Mouse (Mus musculus) erythroid progenitor cell, adult 5-6 weeks (primary cell): Measurements from ENCODE around the gene Igsf21. TPM values are rescaled to one million over a fixed set of nuclear protein-coding genes. Genes with fewer than 3 reads are reported as not detected.

Experiments
- ATAC-seq: replicated peaks from 2 replicates; pipeline ENCODE4 v1.8.0; 2016; ENCODE audit warnings: moderate number of reproducible peaks, mild to moderate bottlenecking, moderate TSS enrichment, inconsistent platforms; ENCODE audit not compliant: poor library complexity, low FRiP score, severe bottlenecking
- total RNA-seq, 2 experiments: library from RNA; stranded (forward) in 1 of 2; stranded (reverse) in 1 of 2; fragments of 150-400 nt in 1 of 2; fragments of 186-747, 209-891 nt in 1 of 2; gene quantifications; 2 replicates each; pipeline versions ENCODE4 v1.2.3 to v1.2.4; 2015 to 2017; ENCODE audit warnings: low replicate concordance in 2 of 2

Igsf21 gene
- not detected in 2 replicates for total RNA-seq (2015; ENCODE audit: low replicate concordance)
- total RNA-seq (2017; ENCODE audit: low replicate concordance), result not detected in 2 replicates

DNA sequence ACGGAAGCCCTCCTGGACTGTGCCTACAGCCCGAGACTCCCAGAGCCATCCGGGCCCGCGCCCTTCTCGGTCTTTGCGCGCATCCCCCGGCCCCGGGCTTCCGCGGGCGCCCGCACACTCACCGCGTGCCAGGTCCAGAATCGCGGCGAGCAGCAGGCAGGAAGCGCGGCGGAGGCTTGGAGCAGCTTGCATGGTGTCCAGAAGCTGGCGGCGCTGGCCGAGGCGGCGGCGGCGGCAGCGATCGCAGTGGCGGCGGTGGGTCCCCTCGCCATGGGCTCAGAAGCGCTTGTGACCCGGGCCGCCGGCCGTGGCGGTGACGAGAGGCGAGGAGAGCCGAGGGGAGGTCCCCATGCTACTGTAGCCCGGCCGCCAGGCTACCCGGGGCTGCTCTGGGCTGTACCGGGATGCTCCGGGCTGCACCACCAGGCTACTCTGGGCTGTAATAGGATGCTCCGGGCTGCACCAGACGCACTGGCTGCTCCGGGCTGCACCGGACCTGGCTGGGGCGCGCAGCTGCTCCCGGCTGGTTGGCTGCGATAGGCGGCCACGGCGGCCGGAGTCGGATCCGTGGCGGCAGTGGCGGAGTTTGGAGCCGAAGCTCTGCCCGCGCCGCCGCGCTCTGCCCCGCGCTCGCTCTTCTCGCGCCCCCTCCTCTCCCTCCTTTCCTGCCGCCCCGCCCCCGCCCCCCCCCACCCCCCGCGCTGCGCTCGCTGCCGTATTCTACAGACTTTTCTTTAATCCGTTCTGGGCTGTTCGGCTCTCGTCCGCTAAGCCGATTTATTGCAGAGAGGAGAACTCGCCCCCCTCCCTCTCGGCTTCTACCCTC is at the start of gene Igsf21:
Igsf21 (minus strand) TSS at position 605 of the 826 bp plus-strand sequence.
- ATAC-seq, result no peak

DNA sequence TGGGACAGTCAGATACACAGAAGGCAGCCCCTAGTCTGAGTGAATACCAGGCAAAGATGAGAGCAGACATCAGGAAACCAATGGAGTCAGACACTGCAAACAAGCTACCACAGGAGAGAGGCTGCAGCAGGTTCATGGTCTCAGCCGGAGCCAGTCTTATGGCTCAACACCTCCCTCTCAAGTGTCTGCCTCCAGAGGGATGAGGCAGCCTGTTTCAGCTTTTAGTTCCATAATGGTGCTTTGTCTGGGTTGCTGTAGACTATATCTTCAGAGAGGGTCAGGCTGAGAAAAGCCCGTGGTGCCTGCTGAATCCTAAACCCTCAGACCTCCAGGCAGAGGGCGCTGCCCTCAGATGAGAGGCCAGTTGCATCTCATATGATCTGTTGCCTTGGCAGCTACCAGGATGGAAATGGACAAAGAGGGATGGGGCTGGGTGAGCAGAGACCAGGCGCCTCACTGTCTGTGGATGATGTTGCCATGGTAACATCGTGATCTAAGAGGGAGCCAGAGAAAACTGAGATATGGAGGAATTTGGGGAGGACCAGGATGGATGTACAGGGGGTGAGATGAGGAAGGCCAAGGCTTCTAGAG is 39.2 kb upstream of the Igsf21 start:
- ATAC-seq, result no peak

DNA sequence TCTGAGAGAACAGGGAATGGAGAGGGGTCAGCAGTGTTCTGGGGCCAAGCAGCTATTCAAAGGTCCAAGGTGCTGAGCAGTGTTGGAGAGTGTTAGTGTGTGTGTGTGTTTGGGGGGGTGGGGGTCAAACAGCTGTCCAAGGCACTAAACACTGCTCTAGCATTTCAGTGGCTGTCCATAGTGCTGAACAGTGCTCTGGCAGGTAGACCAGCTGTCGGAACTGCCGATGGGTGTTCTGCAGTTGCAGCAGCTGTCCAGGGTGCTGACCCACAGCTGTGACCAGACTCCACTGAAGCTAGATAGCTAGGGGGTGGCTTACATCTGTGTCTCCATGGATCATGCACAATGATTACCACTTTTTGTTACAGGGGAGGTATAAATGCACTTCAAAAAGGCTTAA is 36.8 kb upstream of the Igsf21 start:
- no peak for ATAC-seq

DNA sequence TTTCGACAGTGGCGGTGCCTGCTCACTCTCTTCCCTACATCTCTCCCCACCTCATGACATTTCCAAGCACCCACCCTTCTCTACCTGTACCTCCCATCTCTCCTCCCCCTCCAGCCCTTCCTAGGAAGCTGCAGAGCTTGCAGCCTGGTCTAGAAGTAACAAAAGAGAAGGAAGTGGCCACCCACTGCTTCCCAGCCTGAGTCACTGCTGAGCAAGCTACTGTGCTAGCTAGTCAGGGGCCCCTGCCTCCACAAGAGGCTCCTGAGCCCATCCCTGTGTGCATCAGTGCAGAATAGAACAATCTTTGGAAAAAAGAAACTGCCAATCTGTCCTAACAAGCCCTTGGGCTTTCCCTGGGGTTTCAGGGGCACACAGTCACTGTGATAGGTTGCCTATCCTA is 31.7 kb upstream of the Igsf21 start:
- no peak for ATAC-seq

DNA sequence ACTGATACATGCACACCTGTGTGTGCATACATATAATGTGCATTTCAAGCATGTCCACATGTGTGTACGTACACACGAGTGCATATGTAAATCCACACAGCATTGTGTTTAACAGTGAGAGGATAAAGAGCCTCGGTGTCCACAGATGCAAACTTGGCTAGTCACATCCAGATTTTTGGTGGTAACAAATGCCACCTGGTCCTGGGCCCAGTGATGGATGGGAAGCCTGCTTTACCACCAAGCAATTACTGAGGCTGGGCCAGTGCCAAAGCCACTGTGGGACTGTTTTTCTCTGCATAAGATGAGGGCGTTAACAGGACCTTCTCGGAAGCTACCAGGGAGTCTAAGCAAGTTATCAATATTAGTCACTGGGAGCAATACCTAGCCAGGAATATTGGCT is 25.3 kb upstream of the Igsf21 start:
- no peak for ATAC-seq

DNA sequence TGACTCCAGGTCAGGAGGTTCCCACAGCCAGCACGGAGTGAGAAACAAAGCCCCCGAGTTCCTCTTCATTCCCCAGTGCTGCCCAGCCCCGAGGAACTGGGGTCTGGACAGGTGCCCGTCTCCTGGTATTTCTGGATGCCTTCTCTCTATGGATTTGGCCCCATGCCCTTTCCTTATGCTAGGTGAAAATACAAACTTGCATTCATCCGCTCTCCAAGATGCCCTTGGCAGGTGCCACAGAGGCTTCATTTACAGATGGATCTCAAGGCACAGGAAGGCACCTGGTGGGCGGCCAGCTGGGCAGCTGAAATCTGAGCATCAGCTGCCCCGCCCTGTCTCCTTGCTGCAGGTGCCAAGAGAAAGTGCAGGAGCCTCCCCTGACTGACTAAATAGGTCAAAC is 23.9 kb upstream of the Igsf21 start:
- no peak for ATAC-seq

DNA sequence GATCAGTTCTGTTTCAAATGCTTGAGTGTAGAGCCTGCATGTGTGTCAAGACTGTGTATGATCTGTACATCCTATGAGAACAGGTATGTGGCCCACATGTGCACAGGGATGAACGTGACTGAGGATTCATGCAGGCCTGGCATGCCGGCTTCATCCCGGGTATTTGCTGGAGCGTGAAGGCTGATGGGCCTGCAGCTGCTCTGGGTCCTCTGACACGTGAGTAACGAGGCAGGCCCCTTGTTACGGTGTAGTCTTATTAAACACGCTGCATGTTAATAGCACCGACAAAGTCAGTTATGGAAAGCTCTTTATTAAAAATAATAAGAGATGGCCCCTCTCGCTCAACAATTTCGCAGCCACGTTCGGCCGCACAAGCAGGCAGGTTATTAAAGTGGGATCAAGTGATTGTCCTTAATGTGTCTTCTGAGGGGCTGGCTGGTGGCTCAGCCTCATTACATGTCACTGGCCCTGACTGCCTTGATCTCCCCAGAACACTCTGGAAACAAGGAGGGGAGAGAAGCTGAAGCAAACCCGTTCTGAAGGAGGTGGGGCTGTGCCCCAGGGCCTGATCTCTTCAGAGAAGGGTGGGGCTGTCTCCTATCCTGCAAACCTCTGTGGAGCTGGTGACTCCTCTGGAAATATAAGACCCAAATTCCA is 22.7 kb upstream of the Igsf21 start:
- no peak for ATAC-seq

DNA sequence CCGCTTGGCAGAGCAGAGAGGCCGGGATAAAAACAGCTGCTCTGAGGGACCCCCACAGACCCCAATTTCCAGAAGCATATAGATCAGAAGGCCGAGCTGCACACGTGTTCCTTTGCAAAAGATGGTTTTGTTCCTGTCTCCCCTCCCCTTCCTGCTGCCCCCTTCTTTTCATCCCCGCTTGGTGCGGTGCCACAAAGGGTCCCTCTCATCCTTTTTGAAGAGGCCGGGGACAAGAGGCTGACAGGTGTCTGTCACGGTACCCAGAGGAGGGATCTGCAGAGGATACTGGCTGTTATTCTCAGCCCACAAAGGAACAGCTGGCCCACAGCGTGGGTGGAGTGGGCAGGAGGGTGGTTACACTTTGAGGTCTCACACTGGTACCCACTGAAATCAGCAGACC is 21.3 kb upstream of the Igsf21 start:
- no peak for ATAC-seq

DNA sequence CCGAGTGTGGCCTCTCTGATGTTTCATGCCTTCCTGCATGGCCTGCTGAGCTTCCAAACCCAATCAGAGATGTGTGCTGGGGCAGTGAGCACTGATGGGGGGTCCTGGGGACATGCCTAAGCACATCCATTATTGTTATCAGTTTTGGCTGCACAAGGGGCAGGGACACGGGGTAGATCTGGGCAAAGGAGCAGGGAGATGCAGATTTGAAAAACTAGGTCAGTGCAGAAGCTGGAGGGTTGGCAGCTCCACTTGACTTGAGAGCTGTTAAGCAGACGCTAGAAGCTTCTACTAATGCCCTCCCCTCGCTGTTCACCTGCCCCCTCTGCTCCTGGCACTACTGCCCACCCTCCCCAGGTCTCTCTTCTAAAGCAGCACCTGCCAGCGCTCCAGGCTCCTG is 20.5 kb upstream of the Igsf21 start:
- no peak for ATAC-seq

DNA sequence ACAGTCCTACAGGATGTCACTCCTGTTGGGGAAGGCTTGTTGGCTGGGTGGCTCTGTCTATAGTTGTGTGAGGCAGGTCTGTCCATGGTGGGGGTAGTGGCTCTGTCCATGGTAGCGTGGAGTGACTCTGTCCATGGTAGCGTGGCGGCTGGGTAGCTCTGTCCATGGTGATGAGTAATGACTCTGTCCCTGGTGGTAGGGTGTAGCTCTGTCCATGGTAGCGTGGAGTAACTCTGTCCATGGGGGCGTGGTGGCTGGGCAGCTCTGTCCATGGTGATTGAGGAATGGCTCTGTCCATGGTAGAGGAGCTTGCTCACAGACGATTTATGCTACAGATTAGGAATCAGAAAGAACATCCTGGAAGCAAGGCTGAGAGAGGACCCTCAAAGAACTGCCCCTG is 12.4 kb upstream of the Igsf21 start:
- no peak for ATAC-seq

DNA sequence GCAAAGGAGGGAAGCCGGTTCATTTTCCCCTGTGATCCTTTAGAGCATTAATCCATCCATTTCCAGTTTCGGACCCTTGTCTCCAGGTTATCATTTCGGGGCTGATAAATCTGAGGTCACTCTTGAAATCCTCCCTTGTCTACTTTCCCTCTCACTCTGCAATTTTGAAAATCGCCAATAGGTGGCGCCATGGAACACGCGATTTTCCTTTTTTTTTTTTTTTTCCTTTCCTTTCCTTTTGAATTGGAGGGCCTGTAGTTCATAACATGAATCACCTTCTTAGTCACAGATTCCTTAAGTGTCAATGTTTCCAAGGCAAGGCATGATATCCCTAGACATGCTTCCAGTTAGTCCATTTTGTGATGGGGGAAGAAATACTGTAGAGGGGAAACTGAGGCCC is 5.8 kb upstream of the Igsf21 start:
- no peak for ATAC-seq

DNA sequence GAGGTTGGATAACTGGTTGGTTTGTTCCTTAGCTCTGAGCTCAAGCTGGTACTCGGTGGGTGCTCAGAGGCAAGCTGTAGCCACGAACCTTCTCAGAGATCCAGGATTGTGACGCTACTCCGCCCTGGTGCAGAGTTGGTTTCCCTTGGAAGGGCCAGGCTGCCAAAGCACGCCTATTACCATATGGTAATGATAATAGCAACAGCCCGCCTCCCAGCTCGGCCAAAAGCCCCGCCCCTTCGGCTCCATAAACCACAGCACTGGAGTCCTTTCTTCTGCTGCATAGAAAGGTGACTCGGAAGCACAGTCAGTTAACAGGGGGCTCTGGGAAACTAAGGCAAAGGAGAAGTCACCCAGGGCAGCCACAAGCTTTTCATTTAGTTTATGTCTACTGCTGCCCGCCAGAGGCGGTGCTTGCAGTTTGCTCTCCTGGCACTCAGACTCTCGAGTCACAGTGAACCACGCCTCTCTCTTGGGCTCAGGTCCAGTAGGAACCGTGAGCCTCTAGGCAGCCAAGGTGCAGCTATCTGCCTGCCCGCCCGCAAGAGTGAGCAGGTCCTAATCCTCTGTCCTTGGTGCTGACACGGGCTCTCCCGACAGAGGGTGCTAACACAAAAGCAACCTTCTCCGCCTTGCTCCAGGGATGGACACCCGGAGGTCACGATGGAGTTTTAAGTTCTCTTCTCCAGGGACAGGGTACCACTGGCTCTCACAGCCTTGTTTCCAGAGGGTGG is 2.6 kb upstream of the Igsf21 start:
- no peak for ATAC-seq

DNA sequence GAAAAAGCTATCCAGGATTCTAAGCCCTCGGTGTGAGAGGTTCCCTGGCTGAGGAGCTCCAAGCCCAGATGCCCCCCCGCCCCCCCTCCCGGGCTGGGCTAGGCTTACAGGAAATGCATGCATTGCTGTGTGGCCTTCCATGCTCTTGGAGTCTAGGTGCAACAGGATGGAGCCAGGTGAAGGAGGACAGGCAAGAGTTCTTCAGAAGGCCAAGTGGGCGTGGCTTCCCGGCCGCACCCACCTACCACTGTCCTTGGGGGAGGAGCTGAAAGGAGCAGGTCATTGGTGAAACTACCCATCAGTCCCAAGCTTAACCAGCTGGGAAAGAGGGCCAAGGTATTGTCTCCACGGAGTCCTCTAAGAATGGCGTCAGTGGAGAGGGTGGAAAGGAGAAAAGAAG is 1.8 kb upstream of the Igsf21 start:
- ATAC-seq, result no peak

DNA sequence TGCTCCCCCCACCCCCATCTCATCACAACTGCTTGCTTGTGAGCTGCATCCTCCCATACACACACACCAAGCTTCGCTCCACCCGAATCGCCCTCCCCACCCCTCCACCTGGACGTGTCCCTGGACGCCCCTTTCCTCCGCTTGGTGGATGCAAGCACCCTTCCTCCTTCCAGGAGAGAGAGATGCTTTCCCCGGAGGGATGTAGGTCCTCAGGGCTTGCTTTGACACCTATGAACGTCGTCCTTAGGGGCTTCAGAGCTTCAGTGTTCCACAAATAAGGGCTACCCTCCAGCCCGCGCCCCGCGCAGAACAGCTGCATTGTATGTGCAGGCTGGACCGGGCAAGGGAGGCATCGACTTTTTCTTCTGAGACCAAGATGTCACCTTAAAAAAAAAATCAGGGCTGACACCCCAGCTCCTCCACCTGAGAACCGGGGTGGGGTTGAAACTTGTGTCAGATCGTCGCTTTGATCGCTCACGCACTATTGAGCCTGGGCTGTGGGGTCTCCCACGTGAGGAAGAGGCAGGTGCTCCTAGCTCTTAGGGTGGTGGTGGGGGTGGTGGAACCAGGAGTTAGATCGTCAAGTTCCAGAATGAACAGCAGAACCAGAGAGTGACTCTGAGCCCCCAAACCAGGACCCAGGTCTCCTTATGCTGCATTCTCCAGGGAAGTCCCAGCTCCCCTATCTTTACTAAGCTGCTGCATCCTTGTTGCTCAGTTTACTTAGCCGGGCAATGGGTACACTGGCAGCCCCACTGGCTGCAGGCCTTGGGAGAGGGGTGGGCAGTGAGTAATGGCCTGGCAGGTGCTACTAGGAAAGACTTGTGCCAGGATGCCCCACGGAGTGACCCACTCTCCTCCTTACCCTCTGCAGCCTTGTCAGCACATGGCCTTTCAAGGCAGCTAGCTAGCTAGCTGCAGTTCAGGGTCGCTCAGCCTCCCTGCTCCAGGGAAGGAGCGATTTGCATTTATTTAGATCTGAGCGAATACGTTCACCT is 721 bp upstream of the Igsf21 start:
- no peak for ATAC-seq

DNA sequence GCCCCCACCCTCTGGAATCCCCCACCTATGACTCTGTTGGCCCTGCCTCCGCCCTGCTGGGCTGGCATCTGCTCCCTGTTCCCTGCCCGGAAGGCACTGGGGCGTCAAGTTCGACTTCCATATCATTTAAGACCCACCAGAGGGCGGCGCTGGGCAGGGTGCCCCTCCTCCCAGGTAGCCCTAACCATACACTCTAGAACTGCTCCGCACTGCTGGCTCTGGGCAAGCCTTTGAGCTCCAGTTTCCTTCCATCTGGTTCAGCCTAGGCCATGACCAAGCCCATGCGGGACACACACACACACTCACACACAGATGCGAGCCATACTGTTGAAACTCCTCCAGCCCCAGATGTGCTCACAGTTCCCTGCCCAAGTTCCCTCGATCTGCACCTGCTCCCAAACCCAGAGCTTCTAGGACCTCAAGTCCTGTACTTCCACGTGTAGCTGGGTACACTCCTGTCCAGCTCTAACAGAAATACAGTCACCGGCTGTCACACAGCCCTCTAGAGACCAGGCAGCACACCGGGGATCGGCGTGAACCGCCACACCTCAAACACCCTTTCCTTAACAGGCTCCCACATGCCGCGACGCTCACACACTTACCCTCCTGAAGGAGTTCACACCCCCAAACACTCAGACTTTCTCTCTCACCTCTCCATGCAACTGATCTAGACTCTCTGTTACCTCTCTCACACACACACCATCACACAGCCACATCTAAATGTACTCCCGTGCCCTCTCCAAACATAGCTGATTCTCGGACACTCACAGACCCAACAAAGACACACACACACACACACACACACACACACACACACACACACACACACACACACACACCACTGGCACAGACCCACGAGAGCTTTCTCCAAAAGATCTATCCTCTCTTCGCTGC is 1.1 kb downstream of the Igsf21 start:
- ATAC-seq, result no peak

DNA sequence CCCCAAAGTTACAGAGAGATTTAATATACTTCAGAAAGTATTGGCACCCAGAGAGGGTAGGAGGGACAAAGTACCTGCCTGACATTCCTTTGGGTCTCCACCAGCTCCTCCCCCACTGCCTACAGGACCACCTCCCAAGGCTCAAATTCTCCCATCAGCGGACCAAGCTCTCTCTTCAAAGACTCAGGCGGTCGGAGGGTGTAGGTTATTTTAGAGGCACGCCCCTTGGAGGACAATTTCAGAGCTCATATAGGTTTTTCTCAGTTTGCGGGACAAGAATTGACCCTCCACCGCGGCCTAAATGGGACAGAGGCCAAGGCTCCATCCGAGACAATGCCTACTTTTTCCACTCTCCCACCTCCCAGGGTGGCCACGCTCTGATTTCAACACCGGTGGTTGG is 1.7 kb downstream of the Igsf21 start:
- ATAC-seq, result no peak

DNA sequence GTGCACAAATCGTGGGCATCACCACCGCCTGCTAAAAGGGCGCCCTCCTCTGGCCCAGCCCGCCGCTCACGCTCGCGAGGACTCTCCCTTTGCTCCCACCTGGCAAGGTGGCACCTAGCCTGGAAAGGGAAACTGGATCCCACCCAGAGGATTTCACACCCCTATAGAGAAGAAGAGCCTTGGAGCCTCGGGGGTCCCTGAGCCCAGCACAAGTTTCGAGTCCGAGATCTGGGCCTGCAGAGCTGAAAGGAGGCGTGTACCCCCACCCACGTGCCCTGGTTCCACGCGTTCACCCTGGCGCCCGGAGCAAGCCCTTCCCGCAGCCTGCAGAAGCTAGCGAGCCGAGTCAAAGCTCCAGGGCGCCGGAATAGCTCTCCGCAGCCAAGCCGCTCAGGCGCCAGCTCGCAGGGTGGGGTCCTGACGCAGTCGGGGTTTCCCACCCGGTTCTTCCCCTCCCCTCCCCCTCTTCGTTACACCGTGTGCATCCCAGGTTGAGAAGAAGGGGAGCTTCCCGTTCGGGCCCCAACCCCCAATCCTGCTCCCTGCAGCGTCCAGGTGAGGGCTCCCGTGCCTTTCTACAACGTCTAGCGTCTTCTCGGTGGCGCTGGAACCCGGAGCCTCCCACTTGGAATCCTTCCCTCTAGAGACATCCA is 2.3 kb downstream of the Igsf21 start:
- ATAC-seq, result no peak

DNA sequence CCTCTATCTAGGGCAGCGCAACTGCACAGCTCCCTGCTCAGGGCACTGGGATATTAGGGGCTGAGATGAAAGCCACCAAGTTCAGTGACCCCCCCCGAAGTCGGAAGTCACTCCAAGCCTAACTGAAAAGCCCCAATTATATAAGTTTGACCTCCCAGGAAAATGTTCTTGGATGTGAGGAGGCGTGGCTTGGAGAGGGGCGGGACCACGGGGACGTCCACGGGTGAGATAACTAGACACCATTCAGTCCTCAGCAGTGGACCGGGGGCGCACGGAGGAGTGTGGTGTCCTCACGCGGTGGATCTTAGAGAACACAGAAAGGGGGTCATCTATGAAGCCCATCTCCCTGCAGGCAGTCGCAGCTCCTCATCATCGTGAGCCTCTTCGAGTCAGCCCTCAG is 3.4 kb downstream of the Igsf21 start:
- no peak for ATAC-seq
